Mouse (Mus musculus): Measurements from ENCODE around the gene Mtcp1.

GRCm38 (mm10) chrX:75372666-75373425 is 43.5 kb downstream of the Mtcp1 start:
- no peak for TF ChIP-seq CTCF (IDR thresholded peaks at IDR 0.05)
- peak; percentile 15; the same call in 1 of the 2 replicates for TF ChIP-seq EP300 (IDR thresholded peaks at IDR 0.05)
